Mouse (Mus musculus) cortical plate, adult 2 months (tissue): Measurements from ENCODE around the gene Gm10234.

Source experiments
- CTCF ChIP-seq: fragments of 200-500 bp; IDR thresholded peaks from 2 replicates; pipeline ENCODE4 v1.5.1; 2011; ENCODE audit warnings: mild to moderate bottlenecking, control low read depth, low read length; ENCODE audit not compliant: insufficient read depth; ENCODE audit errors: extremely low read depth
- POLR2A ChIP-seq: fragments of 200-500 bp; IDR thresholded peaks from 2 replicates; pipeline ENCODE4 v1.6.1; 2011; ENCODE audit warnings: mild to moderate bottlenecking, low read length, control low read depth; ENCODE audit not compliant: insufficient read depth; ENCODE audit errors: extremely low read depth

- TF ChIP-seq CTCF (no peak), POLR2A (no peak)
Observed at GRCm38 (mm10) chr6:95277633-95278032, 44.3 kb upstream of the Gm10234 start.
